Mouse (Mus musculus) limb, embryonic 14.5 days (tissue): ENCODE data around the gene Ccdc148. TPM values are rescaled to one million over a fixed set of nuclear protein-coding genes. Genes with fewer than 3 reads are reported as not detected.

Experiments
- ATAC-seq: fragments of 200-750 bp; cut with Nextera tagmentation; 2 replicates; pipeline ENCODE4 v1.8.0; 2017; ENCODE audit warnings: low read depth, moderate number of reproducible peaks, moderate TSS enrichment; ENCODE audit not compliant: low FRiP score
- DNase-seq: peaks from one replicate; pipeline ENCODE4 v3.0.0-alpha.2; 2015; ENCODE audit warnings: low spot score
- H3K27ac ChIP-seq: fragments of 300-500 bp; sonication (generic); replicated peaks from 2 replicates; pipeline ENCODE4 v1.5.1; 2014; ENCODE audit warnings: low read depth, mild to moderate bottlenecking, low read length, moderate library complexity, mixed read lengths
- H3K27me3 ChIP-seq: fragments of 300-500 bp; sonication (generic); 2 replicates; pipeline ENCODE4 v1.6.1; 2014; ENCODE audit warnings: low read length, mixed read lengths; ENCODE audit not compliant: control insufficient read depth, insufficient read depth
- H3K36me3 ChIP-seq: fragments of 300-500 bp; sonication (generic); 2 replicates; pipeline ENCODE4 v1.6.1; 2014; ENCODE audit warnings: mild to moderate bottlenecking, low read length, moderate library complexity, mixed read lengths; ENCODE audit not compliant: control insufficient read depth, insufficient read depth
- H3K4me1 ChIP-seq: fragments of 300-500 bp; sonication (generic); 2 replicates; pipeline ENCODE4 v1.6.1; 2014; ENCODE audit warnings: antibody characterized with exemption, low read length, mixed read lengths; ENCODE audit not compliant: control insufficient read depth, insufficient read depth
- H3K4me2 ChIP-seq: fragments of 300-500 bp; sonication (generic); replicated peaks from 2 replicates; pipeline ENCODE4 v1.6.1; 2014; ENCODE audit warnings: low read depth, mild to moderate bottlenecking, low read length, moderate library complexity; ENCODE audit not compliant: severe bottlenecking
- H3K4me3 ChIP-seq: fragments of 300-500 bp; sonication (generic); replicated peaks from 2 replicates; pipeline ENCODE4 v1.5.1; 2014; ENCODE audit warnings: low read length
- H3K9ac ChIP-seq: fragments of 300-500 bp; sonication (generic); 2 replicates; pipeline ENCODE4 v1.6.1; 2014; ENCODE audit warnings: mild to moderate bottlenecking, low read depth, low read length, moderate library complexity; ENCODE audit not compliant: severe bottlenecking
- H3K9me3 ChIP-seq: fragments of 300-500 bp; sonication (generic); 2 replicates; pipeline ENCODE4 v1.6.1; 2016; ENCODE audit warnings: low read length; ENCODE audit not compliant: control insufficient read depth
- POLR2A ChIP-seq: fragments of 200-500 bp; IDR thresholded peaks from 2 replicates; pipeline ENCODE4 v1.8.0; 2012; ENCODE audit warnings: inconsistent platforms, mild to moderate bottlenecking, moderate library complexity, borderline replicate concordance; ENCODE audit not compliant: insufficient read depth, insufficient read length; ENCODE audit errors: extremely low read depth
- WGBS: fragments of 180-500 bp; shearing (Covaris S2); extraction: QIAGEN DNeasy Blood & Tissue Kit; methylation state at CpG from one replicate; pipeline ENCODE4 v1.1.7; 2014; 5-methylcytosine and 5-hydroxymethylcytosine counted together
- polyA plus RNA-seq, 2 experiments: library from polyadenylated mRNA; depleted of rRNA in 1 of 2; stranded (reverse) in 1 of 2; unstranded in 1 of 2; fragments of >200 nt; fragmentation: Nextera tagmentation in 1 of 2; extraction: Ambion mirVana in 1 of 2; gene quantifications; 2 replicates each; pipeline versions ENCODE4 v1.2.1 to v1.2.3; 2012 to 2014

Gene Ccdc148
- polyA plus RNA-seq, 2 experiments, result 0.48 to 0.49 TPM

DNA sequence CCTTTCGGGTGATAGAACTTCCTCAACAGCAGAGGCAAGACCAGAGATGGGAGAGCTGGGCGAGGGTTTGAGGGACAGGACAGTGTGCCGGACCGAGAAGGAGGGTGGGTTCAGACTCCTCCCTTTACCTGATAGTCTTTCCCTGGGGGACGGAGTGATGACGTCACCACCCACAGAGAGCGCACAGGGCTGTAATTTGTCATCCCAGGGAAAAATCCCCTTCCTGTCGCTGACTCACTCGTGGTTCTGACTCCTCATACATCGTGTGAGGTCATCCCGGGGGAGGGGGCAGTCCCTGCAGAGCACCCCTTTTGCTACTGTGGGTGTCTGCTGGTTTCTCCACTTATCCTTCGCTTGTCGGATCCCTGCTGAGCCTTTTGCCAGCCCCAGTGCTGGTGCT, 117.9 kb downstream of the Ccdc148 start:
- H3K36me3 ChIP-seq, result no peaks in the 10 kb centered on the region
- TF ChIP-seq POLR2A, result no peak
- no peaks in the 10 kb centered on the region for H3K27me3 ChIP-seq
- H3K9me3 ChIP-seq, result no peaks in the 10 kb centered on the region
- no peak overlapping the region for H3K4me2 ChIP-seq
- H3K4me1 ChIP-seq, result peaks cover 4% of the 10 kb centered on the region; the same call in 1 of the 2 replicates
- DNase-seq (no peak), ATAC-seq (no peak)
- H3K4me3 ChIP-seq, result no peak overlapping the region
- no peak overlapping the region for H3K27ac ChIP-seq
- H3K9ac ChIP-seq, result no peak overlapping the region
- WGBS, result 40% methylated on average over 13 of the region's 13 CpGs

DNA sequence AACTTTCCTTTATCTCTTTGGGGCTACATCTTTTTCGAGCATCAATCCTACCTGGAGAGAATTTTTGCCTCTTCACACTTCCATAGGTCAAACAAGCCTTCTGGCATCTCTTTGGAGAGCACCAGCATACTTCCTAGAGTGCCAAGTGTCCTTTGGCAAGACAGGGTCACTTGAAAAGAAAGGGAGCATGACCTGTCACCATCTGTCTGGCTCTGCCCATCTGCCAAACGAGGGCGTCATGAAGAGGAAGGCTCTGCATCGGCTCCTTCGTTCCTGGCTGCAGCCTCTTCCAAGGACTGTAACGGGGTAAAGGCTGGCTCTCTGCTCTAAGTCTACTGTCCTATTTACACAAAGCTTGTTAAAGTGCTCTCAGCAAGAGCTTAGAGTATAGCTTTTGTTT, 124.0 kb downstream of the Ccdc148 start:
- Histone ChIP-seq H3K9me3 (no peaks in the 10 kb centered on the region), H3K4me3 (no peak overlapping the region), H3K4me1 (no peaks in the 10 kb centered on the region), H3K27me3 (no peaks in the 10 kb centered on the region), H3K9ac (no peak overlapping the region), H3K27ac (no peak overlapping the region), H3K4me2 (no peak overlapping the region), H3K36me3 (no peaks in the 10 kb centered on the region)
- DNase-seq (no peak), ATAC-seq (no peak)
- 57% methylated on average over 6 of the region's 6 CpGs for WGBS
- no peak for TF ChIP-seq POLR2A

DNA sequence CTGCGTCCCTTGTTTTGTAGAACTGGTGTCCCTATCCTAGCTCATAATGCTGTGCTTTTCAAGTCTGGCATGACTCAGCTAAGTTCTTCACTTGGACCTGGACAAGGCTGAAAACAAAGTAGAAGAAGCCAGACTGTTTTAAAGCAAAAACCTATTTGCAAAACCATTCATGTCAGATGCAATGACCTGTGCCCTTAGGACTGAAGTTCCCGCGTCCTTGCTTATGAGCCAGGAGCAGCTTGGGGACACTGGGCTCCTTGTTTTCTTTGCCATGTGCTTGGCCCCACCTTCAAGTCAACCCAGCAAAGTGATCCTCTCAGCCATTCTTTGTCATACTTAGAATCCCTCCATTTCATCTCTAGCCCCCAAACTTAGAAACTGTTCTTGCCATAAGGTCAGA, 125.3 kb downstream of the Ccdc148 start:
- H3K36me3 ChIP-seq, result no peaks in the 10 kb centered on the region
- TF ChIP-seq POLR2A, result no peak
- no peak overlapping the region for H3K27ac ChIP-seq
- ATAC-seq (no peak), DNase-seq (no peak)
- no peaks in the 10 kb centered on the region for H3K4me1 ChIP-seq
- H3K27me3 ChIP-seq, result no peaks in the 10 kb centered on the region
- no peak overlapping the region for H3K9ac ChIP-seq
- H3K4me2 ChIP-seq, result no peak overlapping the region
- WGBS, result 86% methylated on average over 3 of the region's 3 CpGs
- no peak overlapping the region for H3K4me3 ChIP-seq
- no peaks in the 10 kb centered on the region for H3K9me3 ChIP-seq

DNA sequence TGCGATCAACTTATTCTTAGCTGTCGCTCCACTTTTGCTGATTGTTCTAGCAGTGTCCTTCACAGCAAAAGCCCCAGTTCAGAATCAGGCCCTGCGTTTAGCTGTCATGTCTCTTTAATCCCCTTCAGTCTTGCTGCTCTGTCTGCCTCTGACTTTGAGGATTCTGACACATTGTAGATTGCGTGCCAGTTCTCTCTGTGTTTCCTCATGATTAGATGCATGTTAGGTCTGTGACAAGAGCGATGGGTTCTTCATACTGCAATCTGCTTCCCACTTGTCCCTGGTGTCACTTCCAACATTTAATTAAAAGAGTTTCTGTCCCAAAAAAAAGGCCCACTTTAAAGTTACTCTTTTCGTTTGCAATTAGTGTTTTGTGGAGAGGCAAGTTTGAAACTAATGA, 126.2 kb downstream of the Ccdc148 start:
- H3K4me1 ChIP-seq, result no peaks in the 10 kb centered on the region
- DNase-seq, result no peak
- ATAC-seq, result no peak

DNA sequence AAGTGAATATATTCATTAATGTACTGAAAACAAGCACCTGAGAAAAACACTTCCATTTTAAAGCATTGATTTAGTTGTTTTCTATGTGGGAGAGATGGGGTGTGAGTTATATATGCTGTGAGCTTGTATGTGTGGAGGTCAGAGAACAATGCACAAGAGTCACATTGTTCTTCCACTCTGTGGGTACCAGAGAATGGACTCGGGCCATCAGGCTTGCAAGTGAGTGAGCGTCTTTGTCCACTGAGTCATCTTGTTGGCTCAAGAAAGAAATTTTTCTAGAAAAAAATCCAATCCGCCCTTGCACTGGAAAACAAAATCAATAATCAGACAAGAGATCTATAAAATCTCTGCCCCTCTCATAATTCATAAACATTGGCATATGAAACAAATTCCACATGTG, 135.9 kb downstream of the Ccdc148 start:
- DNase-seq (no peak), ATAC-seq (no peak)
- no peaks in the 10 kb centered on the region for H3K4me1 ChIP-seq
- H3K4me3 ChIP-seq, result no peak overlapping the region
- no peaks in the 10 kb centered on the region for H3K9me3 ChIP-seq
- H3K36me3 ChIP-seq, result no peaks in the 10 kb centered on the region
- no peaks in the 10 kb centered on the region for H3K27me3 ChIP-seq
- 84% methylated on average over 3 of the region's 3 CpGs for WGBS
- no peak for TF ChIP-seq POLR2A
- no peak overlapping the region for H3K4me2 ChIP-seq
- H3K9ac ChIP-seq, result no peak overlapping the region
- H3K27ac ChIP-seq, result no peak overlapping the region

More for the DNA sequence above, 126.2 kb downstream of the Ccdc148 start:
- 88% methylated on average over 6 of the region's 6 CpGs for WGBS
- Histone ChIP-seq H3K4me2 (no peak overlapping the region), H3K27ac (no peak overlapping the region), H3K9ac (no peak overlapping the region), H3K27me3 (no peaks in the 10 kb centered on the region), H3K9me3 (no peaks in the 10 kb centered on the region), H3K4me3 (no peak overlapping the region), H3K36me3 (no peaks in the 10 kb centered on the region)
- no peak for TF ChIP-seq POLR2A

DNA sequence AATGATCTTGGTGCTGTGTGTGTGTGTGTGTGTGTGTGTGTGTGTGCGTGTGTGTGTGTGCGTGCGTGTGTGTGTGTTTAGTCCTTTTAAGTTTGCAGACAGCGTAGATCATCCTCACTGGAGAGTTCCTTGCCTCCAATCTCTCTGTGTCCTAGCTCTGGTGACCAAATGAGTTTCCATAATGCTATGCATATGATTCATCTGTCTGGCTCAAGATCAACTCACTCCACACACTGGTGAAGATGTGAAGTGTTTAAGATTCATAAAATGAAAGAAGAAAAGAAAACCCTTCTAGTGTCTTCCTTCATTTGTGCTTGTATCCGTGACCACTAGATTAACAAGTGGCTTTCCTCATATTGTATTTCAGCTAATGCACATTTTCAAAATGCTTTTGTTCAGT, 153.1 kb downstream of the Ccdc148 start:
- ATAC-seq, result no peak
- no peak overlapping the region for H3K4me2 ChIP-seq
- no peaks in the 10 kb centered on the region for H3K27me3 ChIP-seq
- H3K4me1 ChIP-seq, result no peaks in the 10 kb centered on the region
- no peak overlapping the region for H3K9ac ChIP-seq
- H3K9me3 ChIP-seq, result no peaks in the 10 kb centered on the region
- no peak for DNase-seq
- no peak overlapping the region for H3K27ac ChIP-seq
- TF ChIP-seq POLR2A, result no peak
- no peaks in the 10 kb centered on the region for H3K36me3 ChIP-seq
- 93% methylated on average over 5 of the region's 5 CpGs for WGBS
- H3K4me3 ChIP-seq, result no peak overlapping the region
